Mouse (Mus musculus): ENCODE results near the gene Senp8. TPM values are rescaled to one million over a fixed set of nuclear protein-coding genes. Genes with fewer than 3 reads are reported as not detected.
A peak's percentile ranks its signal among the peaks of the same experiment; 100 is the strongest.

Senp8 gene
- polyA plus RNA-seq, 1 experiment from 2014 or later: 10.0 TPM

GRCm38 (mm10) chr9:59701094-59701493 is 49.4 kb downstream of the Senp8 start:
- 83% methylated on average over 7 of the region's 7 CpGs for WGBS

GRCm38 (mm10) chr9:59696381-59696780 is 54.1 kb downstream of the Senp8 start:
- no peaks in the 10 kb centered on the region for H3K27me3 ChIP-seq (replicated peaks; ENCODE audit: control insufficient read depth, insufficient read depth, low read length)
- H3K36me3 ChIP-seq (ENCODE audit: control insufficient read depth, insufficient read depth, low read length): no peaks in the 10 kb centered on the region
- H3K4me1 ChIP-seq (ENCODE audit: control insufficient read depth, insufficient read depth, low read length): peaks cover 24% of the 10 kb centered on the region
- no peak for ATAC-seq (ENCODE audit: low read depth)
- WGBS: 59% methylated on average over 3 of the region's 3 CpGs
- no peak overlapping the region for H3K9ac ChIP-seq (ENCODE audit: low read depth, low read length)
- H3K9me3 ChIP-seq (ENCODE audit: control insufficient read depth, low read length): no peaks in the 10 kb centered on the region
- H3K4me2 ChIP-seq (ENCODE audit: low read depth, low read length): no peak overlapping the region
- H3K4me3 ChIP-seq (ENCODE audit: low read depth, low read length): no peak overlapping the region
- H3K27ac ChIP-seq (replicated peaks; ENCODE audit: low read depth, low read length): no peak overlapping the region
- DNase-seq (ENCODE audit: low spot score): no peak

More at GRCm38 (mm10) chr9:59701094-59701493, 49.4 kb downstream of the Senp8 start:
- H3K4me1 ChIP-seq (ENCODE audit: control insufficient read depth, insufficient read depth, low read length): no peaks in the 10 kb centered on the region
- no peaks in the 10 kb centered on the region for H3K36me3 ChIP-seq (ENCODE audit: control insufficient read depth, insufficient read depth, low read length)
- no peaks in the 10 kb centered on the region for H3K27me3 ChIP-seq (replicated peaks; ENCODE audit: control insufficient read depth, insufficient read depth, low read length)
- DNase-seq (ENCODE audit: low spot score) (no peak), ATAC-seq (ENCODE audit: low read depth) (no peak)
- no peaks in the 10 kb centered on the region for H3K9me3 ChIP-seq (ENCODE audit: control insufficient read depth, low read length)
- H3K4me3 ChIP-seq (ENCODE audit: low read depth, low read length): no peak overlapping the region
- no peak overlapping the region for H3K4me2 ChIP-seq (ENCODE audit: low read depth, low read length)
- no peak overlapping the region for H3K9ac ChIP-seq (ENCODE audit: low read depth, low read length)
- no peak overlapping the region for H3K27ac ChIP-seq (replicated peaks; ENCODE audit: low read depth, low read length)

GRCm38 (mm10) chr9:59695451-59695813 is 55.1 kb downstream of the Senp8 start:
- H3K9ac ChIP-seq (ENCODE audit: low read depth, low read length): no peak overlapping the region
- H3K27ac ChIP-seq (replicated peaks; ENCODE audit: low read depth, low read length): peak overlapping the region; percentile 49; the same call in 1 of the 2 replicates
- H3K4me2 ChIP-seq (ENCODE audit: low read depth, low read length): no peak overlapping the region

GRCm38 (mm10) chr9:59694571-59695450 is 55.7 kb downstream of the Senp8 start:
- ATAC-seq (ENCODE audit: low read depth): no peak

More at GRCm38 (mm10) chr9:59695451-59695813, 55.1 kb downstream of the Senp8 start:
- ATAC-seq (ENCODE audit: low read depth) (no peak), DNase-seq (ENCODE audit: low spot score) (peak; percentile 42)
- Histone ChIP-seq H3K4me3 (ENCODE audit: low read depth, low read length) (no peak overlapping the region), H3K36me3 (ENCODE audit: control insufficient read depth, insufficient read depth, low read length) (no peaks in the 10 kb centered on the region), H3K4me1 (ENCODE audit: control insufficient read depth, insufficient read depth, low read length) (peaks cover 24% of the 10 kb centered on the region), H3K27me3 (replicated peaks; ENCODE audit: control insufficient read depth, insufficient read depth, low read length) (no peaks in the 10 kb centered on the region), H3K9me3 (ENCODE audit: control insufficient read depth, low read length) (no peaks in the 10 kb centered on the region)
- 22% methylated on average over 3 of the region's 3 CpGs for WGBS

GRCm38 (mm10) chr9:59692145-59692544 is 58.4 kb downstream of the Senp8 start:
- 26% methylated on average over 9 of the region's 9 CpGs for whole genome bisulfite sequencing
- peaks cover 24% of the 10 kb centered on the region for H3K4me1 ChIP-seq (ENCODE audit: control insufficient read depth, insufficient read depth, low read length)
- H3K4me3 ChIP-seq (ENCODE audit: low read depth, low read length): peak overlapping the region; percentile 31
- ATAC-seq (ENCODE audit: low read depth): peak; percentile 44
- peak overlapping the region; percentile 62 for H3K4me2 ChIP-seq (ENCODE audit: low read depth, low read length)
- H3K27me3 ChIP-seq (replicated peaks; ENCODE audit: control insufficient read depth, insufficient read depth, low read length): no peaks in the 10 kb centered on the region
- no peaks in the 10 kb centered on the region for H3K9me3 ChIP-seq (ENCODE audit: control insufficient read depth, low read length)
- H3K36me3 ChIP-seq (ENCODE audit: control insufficient read depth, insufficient read depth, low read length): no peaks in the 10 kb centered on the region
- peak overlapping the region; percentile 41 for H3K9ac ChIP-seq (ENCODE audit: low read depth, low read length)
- peak overlapping the region; percentile 72 for H3K27ac ChIP-seq (replicated peaks; ENCODE audit: low read depth, low read length)
- DNase-seq (ENCODE audit: low spot score): peak; percentile 78

More at GRCm38 (mm10) chr9:59694571-59695450, 55.7 kb downstream of the Senp8 start:
- Histone ChIP-seq H3K27ac (replicated peaks; ENCODE audit: low read depth, low read length) (peak overlapping the region; percentile 49; the same call in 1 of the 2 replicates), H3K36me3 (ENCODE audit: control insufficient read depth, insufficient read depth, low read length) (no peaks in the 10 kb centered on the region), H3K4me1 (ENCODE audit: control insufficient read depth, insufficient read depth, low read length) (peaks cover 24% of the 10 kb centered on the region), H3K4me2 (ENCODE audit: low read depth, low read length) (no peak overlapping the region), H3K9ac (ENCODE audit: low read depth, low read length) (no peak overlapping the region), H3K27me3 (replicated peaks; ENCODE audit: control insufficient read depth, insufficient read depth, low read length) (no peaks in the 10 kb centered on the region), H3K4me3 (ENCODE audit: low read depth, low read length) (no peak overlapping the region), H3K9me3 (ENCODE audit: control insufficient read depth, low read length) (no peaks in the 10 kb centered on the region)
- WGBS: 39% methylated on average over 16 of the region's 16 CpGs
- DNase-seq (ENCODE audit: low spot score): no peak

- Histone ChIP-seq H3K27ac (replicated peaks; ENCODE audit: low read depth, low read length) (peak overlapping the region; percentile 72), H3K9ac (ENCODE audit: low read depth, low read length) (peak overlapping the region; percentile 41), H3K4me2 (ENCODE audit: low read depth, low read length) (peak overlapping the region; percentile 62), H3K36me3 (ENCODE audit: control insufficient read depth, insufficient read depth, low read length) (no peaks in the 10 kb centered on the region), H3K4me3 (ENCODE audit: low read depth, low read length) (peak overlapping the region; percentile 31), H3K4me1 (ENCODE audit: control insufficient read depth, insufficient read depth, low read length) (peaks cover 24% of the 10 kb centered on the region), H3K9me3 (ENCODE audit: control insufficient read depth, low read length) (no peaks in the 10 kb centered on the region), H3K27me3 (replicated peaks; ENCODE audit: control insufficient read depth, insufficient read depth, low read length) (no peaks in the 10 kb centered on the region)
- peak; percentile 93 for DNase-seq (ENCODE audit: low spot score)
- 2% methylated on average over 16 of the region's 23 CpGs for WGBS
- ATAC-seq (ENCODE audit: low read depth): peak; percentile 93
These were observed 58.8 kb downstream of the Senp8 start for GRCm38 (mm10) chr9:59691635-59692094.

- no peaks in the 10 kb centered on the region for H3K27me3 ChIP-seq (replicated peaks; ENCODE audit: control insufficient read depth, insufficient read depth, low read length)
- H3K4me3 ChIP-seq (ENCODE audit: low read depth, low read length): no peak overlapping the region
- peaks cover 12% of the 10 kb centered on the region for H3K4me1 ChIP-seq (ENCODE audit: control insufficient read depth, insufficient read depth, low read length)
- peak; percentile 17 for DNase-seq (ENCODE audit: low spot score)
- 28% methylated on average over 6 of the region's 6 CpGs for WGBS
- H3K9ac ChIP-seq (ENCODE audit: low read depth, low read length): no peak overlapping the region
- no peak overlapping the region for H3K4me2 ChIP-seq (ENCODE audit: low read depth, low read length)
- H3K9me3 ChIP-seq (ENCODE audit: control insufficient read depth, low read length): no peaks in the 10 kb centered on the region
- no peak overlapping the region for H3K27ac ChIP-seq (replicated peaks; ENCODE audit: low read depth, low read length)
- no peaks in the 10 kb centered on the region for H3K36me3 ChIP-seq (ENCODE audit: control insufficient read depth, insufficient read depth, low read length)
- no peak for ATAC-seq (ENCODE audit: low read depth)
These were observed 63.0 kb downstream of the Senp8 start for GRCm38 (mm10) chr9:59687416-59688046.
